In genomic region chr9:26694656-26695055, GRCm38 (mm10) we compare ENCODE assay signal across 22 mouse cellular contexts. TPM values are rescaled to one million over a fixed set of nuclear protein-coding genes. Genes with fewer than 3 reads are reported as not detected.
DNase-seq lines count a peak whose midpoint lies in the region.
"Had no signal": no experiment of that assay in that cellular context is flagged by ENCODE, and none has a peak within 500 bp of the region (broad histone marks: within the 10 kb centered on the region; RNA-seq: fewer than 3 reads in every experiment).

No protein-coding gene starts in this region.

- no peaks in the 10 kb centered on the region for H3K36me3 ChIP-seq in heart, embryonic 10.5 days
- H3K36me3 ChIP-seq: forebrain, embryonic 10.5 days; heart, embryonic 12.5 days; heart, embryonic 15.5 days; hindbrain, embryonic 10.5 days; hindbrain, embryonic 13.5 days; intestine, embryonic 15.5 days had no signal

- DNase-seq in cerebellum, adult 11-12 months, result peak; percentile 2
- no peak for DNase-seq in cerebellum, adult 11 months
- peak; percentile 69 to 77 for DNase-seq in cerebellum, postnatal 14 days
- DNase-seq in cerebellum, adult 9-11 months, result no peak
- peak; percentile 49 for DNase-seq in heart, adult 11 months
- DNase-seq in heart, embryonic 10.5 days (ENCODE audit: low spot score), result no peak
- peak; percentile 24 for DNase-seq in brain, adult 2 months (ENCODE audit: low read depth, low spot score)
- DNase-seq: adrenal gland, adult 8-10 months; adrenal gland, postnatal 25 days; gastrocnemius, postnatal 10 days; gastrocnemius, postnatal 36 days; heart, postnatal 10 days; heart, postnatal 36 days; kidney, adult 11 months had no signal

- no peaks in the 10 kb centered on the region for H3K9me3 ChIP-seq in heart, embryonic 10.5 days
- H3K9me3 ChIP-seq: forebrain, embryonic 10.5 days; forebrain, embryonic 13.5 days; heart, embryonic 15.5 days; hindbrain, embryonic 10.5 days; hindbrain, embryonic 13.5 days; intestine, embryonic 15.5 days had no signal

- H3K4me1 ChIP-seq in heart, embryonic 10.5 days, result no peaks in the 10 kb centered on the region
- H3K4me1 ChIP-seq: heart, embryonic 12.5 days; heart, embryonic 15.5 days; intestine, embryonic 15.5 days had no signal

- 79% methylated on average over 3 of the region's 3 CpGs for WGBS in heart, embryonic 10.5 days

- H3K4me3 ChIP-seq in heart, embryonic 10.5 days, result no peak overlapping the region
- H3K4me3 ChIP-seq: forebrain, embryonic 10.5 days; forebrain, embryonic 13.5 days; heart, embryonic 12.5 days; heart, embryonic 15.5 days; hindbrain, embryonic 10.5 days; hindbrain, embryonic 13.5 days; intestine, embryonic 15.5 days had no signal

- no peak overlapping the region for H3K27ac ChIP-seq in heart, embryonic 10.5 days
- H3K27ac ChIP-seq: forebrain, embryonic 10.5 days; forebrain, embryonic 13.5 days; heart, embryonic 15.5 days; hindbrain, embryonic 10.5 days; hindbrain, embryonic 13.5 days; intestine, embryonic 15.5 days had no signal

- H3K27me3 ChIP-seq in heart, embryonic 10.5 days (ENCODE audit: insufficient read depth, poor library complexity, severe bottlenecking), result no peaks in the 10 kb centered on the region
- H3K27me3 ChIP-seq: forebrain, embryonic 13.5 days; heart, embryonic 12.5 days; heart, embryonic 15.5 days; hindbrain, embryonic 13.5 days; intestine, embryonic 15.5 days had no signal

RNA-seq across cellular contexts. Expression of gene B3gat1, which starts 38.9 kb away (rescaled TPM):
- polyA plus RNA-seq in heart, embryonic 10.5 days (2016; fragmentation: Nextera tagmentation; extraction: Ambion mirVana), result not detected in 2 replicates
- polyA plus RNA-seq: activated CD4-positive, CD25-positive, alpha-beta regulatory T cell, adult 4 months; heart, embryonic 15.5 days had no signal

Comparison
In these comparisons a context has a peak if more than half of its experiments do, and no peak if none do; other contexts are left out.
1. DNase-seq: peak in cerebellum, adult 11-12 months (single experiment), cerebellum, postnatal 14 days (2 of 2), heart, adult 11 months (single experiment) and brain, adult 2 months (single experiment); none in cerebellum, adult 11 months (single experiment), cerebellum, adult 9-11 months (single experiment) and heart, embryonic 10.5 days (single experiment).